Mouse (Mus musculus): ENCODE results near the gene Smtnl1. TPM values are rescaled to one million over a fixed set of nuclear protein-coding genes. Genes with fewer than 3 reads are reported as not detected.

Gene Smtnl1
- polyA plus RNA-seq, 1 experiment from 2014 or later, result 0.21 TPM

- H3K36me3 ChIP-seq (ENCODE audit: control insufficient read depth, insufficient read depth), result peaks cover 8% of the 10 kb centered on the region
- no peak overlapping the region for H3K9ac ChIP-seq (ENCODE audit: low read length)
- H3K4me2 ChIP-seq (ENCODE audit: low read depth, low read length), result no peak overlapping the region
- no peak for ATAC-seq (replicated peaks; ENCODE audit: extremely low read depth, insufficient read depth, low FRiP score)
- H3K9me3 ChIP-seq (replicated peaks; ENCODE audit: control insufficient read depth, low read length), result no peaks in the 10 kb centered on the region
- H3K4me3 ChIP-seq (ENCODE audit: low read length), result no peak overlapping the region
- no peaks in the 10 kb centered on the region for H3K27me3 ChIP-seq (ENCODE audit: control insufficient read depth, insufficient read depth, low read length)
- no peak overlapping the region for H3K27ac ChIP-seq (ENCODE audit: low read length)
- no peaks in the 10 kb centered on the region for H3K4me1 ChIP-seq (ENCODE audit: control insufficient read depth, insufficient read depth, low read length)
- WGBS, result 93% methylated on average over 1 of the region's 1 CpGs
Observed at GRCm38 (mm10) chr2:84858551-84858950, 36.1 kb upstream of the Smtnl1 start.

GRCm38 (mm10) chr2:84855732-84856131 lies 33.3 kb upstream of the Smtnl1 start:
- 47% methylated on average over 2 of the region's 2 CpGs for WGBS
- ATAC-seq (replicated peaks; ENCODE audit: extremely low read depth, insufficient read depth, low FRiP score), result 0 out of 2 replicates have a peak, but pooled peaks have one; percentile 38
- H3K36me3 ChIP-seq (ENCODE audit: control insufficient read depth, insufficient read depth), result peaks cover 8% of the 10 kb centered on the region

GRCm38 (mm10) chr2:84851130-84852040 lies 28.9 kb upstream of the Smtnl1 start:
- no peaks in the 10 kb centered on the region for H3K27me3 ChIP-seq (ENCODE audit: control insufficient read depth, insufficient read depth, low read length)
- 41% methylated on average over 23 of the region's 23 CpGs for WGBS
- ATAC-seq (replicated peaks; ENCODE audit: extremely low read depth, insufficient read depth, low FRiP score), result peak; percentile 67
- no peaks in the 10 kb centered on the region for H3K9me3 ChIP-seq (replicated peaks; ENCODE audit: control insufficient read depth, low read length)
- H3K9ac ChIP-seq (ENCODE audit: low read length), result no peak overlapping the region
- H3K4me3 ChIP-seq (ENCODE audit: low read length), result peak overlapping the region; percentile 23; the same call in 1 of the 2 replicates
- peaks cover 8% of the 10 kb centered on the region for H3K4me1 ChIP-seq (ENCODE audit: control insufficient read depth, insufficient read depth, low read length)
- H3K27ac ChIP-seq (ENCODE audit: low read length), result no peak overlapping the region
- H3K4me2 ChIP-seq (ENCODE audit: low read depth, low read length), result peak overlapping the region; percentile 55
- peaks cover 4% of the 10 kb centered on the region; the same call in 1 of the 2 replicates for H3K36me3 ChIP-seq (ENCODE audit: control insufficient read depth, insufficient read depth)

More at GRCm38 (mm10) chr2:84855732-84856131, 33.3 kb upstream of the Smtnl1 start:
- Histone ChIP-seq H3K4me3 (ENCODE audit: low read length) (no peak overlapping the region), H3K27me3 (ENCODE audit: control insufficient read depth, insufficient read depth, low read length) (no peaks in the 10 kb centered on the region), H3K4me2 (ENCODE audit: low read depth, low read length) (no peak overlapping the region), H3K4me1 (ENCODE audit: control insufficient read depth, insufficient read depth, low read length) (peaks cover 3% of the 10 kb centered on the region), H3K9ac (ENCODE audit: low read length) (no peak overlapping the region), H3K9me3 (replicated peaks; ENCODE audit: control insufficient read depth, low read length) (no peaks in the 10 kb centered on the region), H3K27ac (ENCODE audit: low read length) (no peak overlapping the region)

GRCm38 (mm10) chr2:84850407-84851129 lies 28.1 kb upstream of the Smtnl1 start:
- peak overlapping the region; percentile 55 for H3K4me2 ChIP-seq (ENCODE audit: low read depth, low read length)
- no peaks in the 10 kb centered on the region for H3K9me3 ChIP-seq (replicated peaks; ENCODE audit: control insufficient read depth, low read length)
- no peaks in the 10 kb centered on the region for H3K27me3 ChIP-seq (ENCODE audit: control insufficient read depth, insufficient read depth, low read length)
- WGBS, result 60% methylated on average over 7 of the region's 7 CpGs
- no peak for ATAC-seq (replicated peaks; ENCODE audit: extremely low read depth, insufficient read depth, low FRiP score)
- H3K4me3 ChIP-seq (ENCODE audit: low read length), result peak overlapping the region; percentile 23; the same call in 1 of the 2 replicates
- no peak overlapping the region for H3K27ac ChIP-seq (ENCODE audit: low read length)
- peaks cover 10% of the 10 kb centered on the region for H3K4me1 ChIP-seq (ENCODE audit: control insufficient read depth, insufficient read depth, low read length)
- no peak overlapping the region for H3K9ac ChIP-seq (ENCODE audit: low read length)
- H3K36me3 ChIP-seq (ENCODE audit: control insufficient read depth, insufficient read depth), result peaks cover 4% of the 10 kb centered on the region; the same call in 1 of the 2 replicates

- WGBS, result 24% methylated on average over 1 of the region's 1 CpGs
- Histone ChIP-seq H3K4me1 (ENCODE audit: control insufficient read depth, insufficient read depth, low read length) (peaks cover 30% of the 10 kb centered on the region), H3K4me2 (ENCODE audit: low read depth, low read length) (no peak overlapping the region), H3K27ac (ENCODE audit: low read length) (no peak overlapping the region), H3K27me3 (ENCODE audit: control insufficient read depth, insufficient read depth, low read length) (no peaks in the 10 kb centered on the region), H3K9me3 (replicated peaks; ENCODE audit: control insufficient read depth, low read length) (no peaks in the 10 kb centered on the region), H3K4me3 (ENCODE audit: low read length) (no peak overlapping the region), H3K36me3 (ENCODE audit: control insufficient read depth, insufficient read depth) (no peaks in the 10 kb centered on the region), H3K9ac (ENCODE audit: low read length) (no peak overlapping the region)
- no peak for ATAC-seq (replicated peaks; ENCODE audit: extremely low read depth, insufficient read depth, low FRiP score)
Observed at GRCm38 (mm10) chr2:84845226-84845625, 22.8 kb upstream of the Smtnl1 start.

GRCm38 (mm10) chr2:84843654-84844053 lies 21.2 kb upstream of the Smtnl1 start:
- H3K4me3 ChIP-seq (ENCODE audit: low read length), result no peak overlapping the region
- no peaks in the 10 kb centered on the region for H3K9me3 ChIP-seq (replicated peaks; ENCODE audit: control insufficient read depth, low read length)
- peaks cover under 1% of the 10 kb centered on the region; the same call in 1 of the 2 replicates for H3K27me3 ChIP-seq (ENCODE audit: control insufficient read depth, insufficient read depth, low read length)
- H3K4me2 ChIP-seq (ENCODE audit: low read depth, low read length), result no peak overlapping the region
- H3K4me1 ChIP-seq (ENCODE audit: control insufficient read depth, insufficient read depth, low read length), result peaks cover 32% of the 10 kb centered on the region
- H3K36me3 ChIP-seq (ENCODE audit: control insufficient read depth, insufficient read depth), result no peaks in the 10 kb centered on the region
- ATAC-seq (replicated peaks; ENCODE audit: extremely low read depth, insufficient read depth, low FRiP score), result no peak
- H3K27ac ChIP-seq (ENCODE audit: low read length), result no peak overlapping the region
- 75% methylated on average over 6 of the region's 6 CpGs for WGBS
- H3K9ac ChIP-seq (ENCODE audit: low read length), result no peak overlapping the region

- Histone ChIP-seq H3K4me2 (ENCODE audit: low read depth, low read length) (peak overlapping the region; percentile 99), H3K4me3 (ENCODE audit: low read length) (no peak overlapping the region), H3K27ac (ENCODE audit: low read length) (no peak overlapping the region), H3K9ac (ENCODE audit: low read length) (no peak overlapping the region), H3K27me3 (ENCODE audit: control insufficient read depth, insufficient read depth, low read length) (peaks cover 5% of the 10 kb centered on the region; the same call in 1 of the 2 replicates), H3K36me3 (ENCODE audit: control insufficient read depth, insufficient read depth) (no peaks in the 10 kb centered on the region), H3K9me3 (replicated peaks; ENCODE audit: control insufficient read depth, low read length) (no peaks in the 10 kb centered on the region), H3K4me1 (ENCODE audit: control insufficient read depth, insufficient read depth, low read length) (peaks cover 37% of the 10 kb centered on the region)
- no peak for ATAC-seq (replicated peaks; ENCODE audit: extremely low read depth, insufficient read depth, low FRiP score)
Observed at GRCm38 (mm10) chr2:84841905-84842304, 19.5 kb upstream of the Smtnl1 start.

- peaks cover 37% of the 10 kb centered on the region for H3K4me1 ChIP-seq (ENCODE audit: control insufficient read depth, insufficient read depth, low read length)
- peak overlapping the region; percentile 78 for H3K4me3 ChIP-seq (ENCODE audit: low read length)
- H3K27me3 ChIP-seq (ENCODE audit: control insufficient read depth, insufficient read depth, low read length), result peaks cover 5% of the 10 kb centered on the region; the same call in 1 of the 2 replicates
- H3K4me2 ChIP-seq (ENCODE audit: low read depth, low read length), result peak overlapping the region; percentile 99
- ATAC-seq (replicated peaks; ENCODE audit: extremely low read depth, insufficient read depth, low FRiP score), result peak; percentile 6; the same call in 1 of the 2 replicates
- H3K36me3 ChIP-seq (ENCODE audit: control insufficient read depth, insufficient read depth), result no peaks in the 10 kb centered on the region
- no peaks in the 10 kb centered on the region for H3K9me3 ChIP-seq (replicated peaks; ENCODE audit: control insufficient read depth, low read length)
- H3K9ac ChIP-seq (ENCODE audit: low read length), result peak overlapping the region; percentile 85
- H3K27ac ChIP-seq (ENCODE audit: low read length), result peak overlapping the region; percentile 88
- 4% methylated on average over 17 of the region's 17 CpGs for WGBS
Observed at GRCm38 (mm10) chr2:84840748-84841563, 18.5 kb upstream of the Smtnl1 start.
